Mouse (Mus musculus): ENCODE data around the gene Ergic1.

GRCm38 (mm10) chr17:26549148-26549809, 12.0 kb upstream of the Ergic1 start:
- TF ChIP-seq CTCF (IDR thresholded peaks at IDR 0.05) = no peak
- no peak for TF ChIP-seq EP300 (IDR thresholded peaks at IDR 0.05; ENCODE audit: insufficient read depth, low read depth, low read length)

All from heart, adult 2 months (tissue).